Mouse (Mus musculus) adrenal gland, adult 2 months (tissue): ENCODE measurements around the gene Zfyve21. TPM values are rescaled to one million over a fixed set of nuclear protein-coding genes. Genes with fewer than 3 reads are reported as not detected.

ENCODE experiments used
- DNase-seq: peaks from one replicate; pipeline ENCODE4 v3.0.0; 2021
- polyA plus RNA-seq: library from polyadenylated mRNA; depleted of rRNA; stranded (reverse); fragments of >200 nt; gene quantifications from 2 replicates; pipeline ENCODE4 v1.2.3, GENCODE M21; 2012
- total RNA-seq, 2 experiments: library from RNA; stranded (reverse); gene quantifications; 2 replicates each; pipeline ENCODE4 v1.2.3; 2021

Gene Zfyve21
- total and polyA plus RNA-seq, 3 experiments = 63.4 to 125 (median 124) TPM

- no peak for DNase-seq
These were observed 15.5 kb upstream of the Zfyve21 start for GRCm38 (mm10) chr12:111798493-111798892.

- DNase-seq = no peak
These were observed 13.3 kb upstream of the Zfyve21 start for GRCm38 (mm10) chr12:111800459-111801183.

GRCm38 (mm10) chr12:111803538-111803937 lies 10.4 kb upstream of the Zfyve21 start:
- no peak for DNase-seq

GRCm38 (mm10) chr12:111808775-111809174 lies 5.2 kb upstream of the Zfyve21 start:
- DNase-seq = no peak

GRCm38 (mm10) chr12:111809762-111810161 lies 4.2 kb upstream of the Zfyve21 start:
- DNase-seq = peak; percentile 89

GRCm38 (mm10) chr12:111812075-111812474 lies 1.9 kb upstream of the Zfyve21 start:
- DNase-seq = no peak

- DNase-seq = peak; percentile 48
These were observed 1.4 kb upstream of the Zfyve21 start for GRCm38 (mm10) chr12:111812611-111813010.

- DNase-seq = peak; percentile 79
These were observed 732 bp upstream of the Zfyve21 start for GRCm38 (mm10) chr12:111813111-111813765.

GRCm38 (mm10) chr12:111814769-111815762 lies 1.1 kb downstream of the Zfyve21 start:
- DNase-seq = peak; percentile 52

- peak; percentile 66 for DNase-seq
These were observed 2.6 kb downstream of the Zfyve21 start for GRCm38 (mm10) chr12:111816528-111816927.

- DNase-seq = no peak
These were observed 3.0 kb downstream of the Zfyve21 start for GRCm38 (mm10) chr12:111816967-111817366.

- DNase-seq = peak; percentile 65
These were observed 4.0 kb downstream of the Zfyve21 start for GRCm38 (mm10) chr12:111817991-111818390.

GRCm38 (mm10) chr12:111819936-111820335 lies 6.0 kb downstream of the Zfyve21 start:
- DNase-seq = peak; percentile 64

- no peak for DNase-seq
These were observed 6.7 kb downstream of the Zfyve21 start for GRCm38 (mm10) chr12:111820708-111821107.

- no peak for DNase-seq
These were observed 8.0 kb downstream of the Zfyve21 start for GRCm38 (mm10) chr12:111821931-111822330.

- no peak for DNase-seq
These were observed 13.6 kb downstream of the Zfyve21 start for GRCm38 (mm10) chr12:111827556-111827955.

GRCm38 (mm10) chr12:111829447-111829846 lies 15.5 kb downstream of the Zfyve21 start:
- DNase-seq = no peak

GRCm38 (mm10) chr12:111829954-111830353 lies 16.0 kb downstream of the Zfyve21 start:
- DNase-seq = no peak

GRCm38 (mm10) chr12:111830375-111830774 lies 16.4 kb downstream of the Zfyve21 start:
- DNase-seq = no peak

GRCm38 (mm10) chr12:111832643-111833042 lies 18.7 kb downstream of the Zfyve21 start:
- no peak for DNase-seq

GRCm38 (mm10) chr12:111833457-111833856 lies 19.5 kb downstream of the Zfyve21 start:
- no peak for DNase-seq
